Mouse (Mus musculus) intestine, embryonic 16.5 days (tissue): ENCODE data around the gene Spout1. TPM values are rescaled to one million over a fixed set of nuclear protein-coding genes. Genes with fewer than 3 reads are reported as not detected.
"Not testable (repeated sequence)": the region's sequence is repeated elsewhere in the genome, so short reads cannot be mapped to it uniquely, and the experiment has no call there.

Source experiments
- ATAC-seq: fragments of 200-750 bp; cut with Nextera tagmentation; 2 replicates; pipeline ENCODE4 v1.8.0; 2017; ENCODE audit warnings: moderate TSS enrichment, moderate library complexity
- H3K27ac ChIP-seq: fragments of 300-500 bp; sonication (generic); 2 replicates; pipeline ENCODE4 v1.5.1; 2014; ENCODE audit warnings: mild to moderate bottlenecking, low read length
- H3K27me3 ChIP-seq: fragments of 300-500 bp; sonication (generic); replicated peaks from 2 replicates; pipeline ENCODE4 v1.6.1; 2014; ENCODE audit warnings: low read length, control low read depth, mixed read lengths; ENCODE audit not compliant: control insufficient read depth, insufficient read depth
- H3K36me3 ChIP-seq: fragments of 300-500 bp; sonication (generic); 2 replicates; pipeline ENCODE4 v1.6.1; 2014; ENCODE audit warnings: low read length, control low read depth; ENCODE audit not compliant: control insufficient read depth, insufficient read depth
- H3K4me1 ChIP-seq: fragments of 300-500 bp; sonication (generic); 2 replicates; pipeline ENCODE4 v1.6.1; 2014; ENCODE audit warnings: low read length, control low read depth, mixed read lengths; ENCODE audit not compliant: control insufficient read depth, insufficient read depth
- H3K4me2 ChIP-seq: fragments of 300-500 bp; sonication (generic); 2 replicates; pipeline ENCODE4 v1.6.1; 2014; ENCODE audit warnings: low read depth, low read length, control low read depth
- H3K4me3 ChIP-seq: fragments of 300-500 bp; sonication (generic); 2 replicates; pipeline ENCODE4 v1.5.1; 2014; ENCODE audit warnings: mild to moderate bottlenecking, low read length
- H3K9ac ChIP-seq: fragments of 300-500 bp; sonication (generic); 2 replicates; pipeline ENCODE4 v1.6.1; 2014; ENCODE audit warnings: low read depth, low read length
- H3K9me3 ChIP-seq: fragments of 300-500 bp; sonication (generic); 2 replicates; pipeline ENCODE4 v1.6.1; 2016; ENCODE audit warnings: low read length, control low read depth; ENCODE audit not compliant: control insufficient read depth
- WGBS: fragments of 180-500 bp; shearing (Covaris S2); extraction: QIAGEN DNeasy Blood & Tissue Kit; methylation state at CpG from one replicate; pipeline ENCODE4 v1.1.7; 2014; 5-methylcytosine and 5-hydroxymethylcytosine counted together
- polyA plus RNA-seq: library from polyadenylated mRNA; unstranded; fragments of >200 nt; fragmentation: Nextera tagmentation; extraction: Ambion mirVana; gene quantifications from 2 replicates; pipeline ENCODE4 v1.2.1, GENCODE M21; 2015

The Spout1 gene
- polyA plus RNA-seq, 1 experiment from 2014 or later: 62.6 TPM

GRCm38 (mm10) chr2:30134928-30135620 lies 43.2 kb downstream of the Spout1 start:
- Histone ChIP-seq H3K4me2 (peak overlapping the region; percentile 90), H3K9ac (peak overlapping the region; percentile 91), H3K9me3 (no peaks in the 10 kb centered on the region), H3K4me1 (peaks cover 30% of the 10 kb centered on the region), H3K27ac (peak overlapping the region; percentile 96), H3K27me3 (no peaks in the 10 kb centered on the region), H3K4me3 (peak overlapping the region; percentile 97), H3K36me3 (0 out of 2 replicates have a peak, but pooled peaks cover 5% of the 10 kb centered on the region)
- 48% methylated on average over 10 of the region's 10 CpGs for WGBS
- ATAC-seq: no peak

GRCm38 (mm10) chr2:30134378-30134711 lies 43.9 kb downstream of the Spout1 start:
- peak overlapping the region; percentile 90 for H3K4me2 ChIP-seq
- H3K9me3 ChIP-seq: no peaks in the 10 kb centered on the region
- 0 out of 2 replicates have a peak, but pooled peaks cover 5% of the 10 kb centered on the region for H3K36me3 ChIP-seq
- WGBS: 19% methylated on average over 6 of the region's 6 CpGs
- H3K9ac ChIP-seq: peak overlapping the region; percentile 91
- peak overlapping the region; percentile 97 for H3K4me3 ChIP-seq
- peaks cover 30% of the 10 kb centered on the region for H3K4me1 ChIP-seq
- H3K27me3 ChIP-seq: no peaks in the 10 kb centered on the region
- ATAC-seq: no peak
- peak overlapping the region; percentile 96 for H3K27ac ChIP-seq

- H3K4me1 ChIP-seq: peaks cover 30% of the 10 kb centered on the region
- no peaks in the 10 kb centered on the region for H3K9me3 ChIP-seq
- H3K4me3 ChIP-seq: peak within 1 kb of the TSS; percentile 97
- WGBS: under 1% methylated on average over 46 of the region's 46 CpGs
- peak within 1 kb of the TSS; percentile 91 for H3K9ac ChIP-seq
- H3K4me2 ChIP-seq: peak within 1 kb of the TSS; percentile 90
- peak; percentile 95 for ATAC-seq
- H3K36me3 ChIP-seq: 0 out of 2 replicates have a peak, but pooled peaks cover 5% of the 10 kb centered on the region
- H3K27ac ChIP-seq: peak within 1 kb of the TSS; percentile 96
- no peaks in the 10 kb centered on the region for H3K27me3 ChIP-seq
Measured at GRCm38 (mm10) chr2:30133613-30134377, 44.5 kb downstream of the Spout1 start, which contains the start of gene Tbc1d13. Tbc1d13 (plus strand) TSS chr2:30133746.

GRCm38 (mm10) chr2:30132801-30133612 lies 45.3 kb downstream of the Spout1 start:
- Histone ChIP-seq H3K4me1 (peaks cover 30% of the 10 kb centered on the region), H3K4me3 (peak overlapping the region; percentile 97), H3K27me3 (no peaks in the 10 kb centered on the region), H3K9me3 (no peaks in the 10 kb centered on the region), H3K36me3 (0 out of 2 replicates have a peak, but pooled peaks cover 5% of the 10 kb centered on the region), H3K9ac (peak overlapping the region; percentile 91), H3K4me2 (peak overlapping the region; percentile 90), H3K27ac (peak overlapping the region; percentile 96)
- WGBS: 12% methylated on average over 16 of the region's 16 CpGs
- peak; percentile 72 for ATAC-seq

- not testable (repeated sequence) for H3K36me3 ChIP-seq, ATAC-seq, H3K9me3 ChIP-seq, H3K27ac ChIP-seq, H3K4me3 ChIP-seq, H3K4me2 ChIP-seq, H3K27me3 ChIP-seq, H3K9ac ChIP-seq
- 56% methylated on average over 5 of the region's 5 CpGs for WGBS
- H3K4me1 ChIP-seq: peaks cover 22% of the 10 kb centered on the region
Measured at GRCm38 (mm10) chr2:30131240-30131639, 47.0 kb downstream of the Spout1 start.

- Histone ChIP-seq H3K4me3 (no peak overlapping the region), H3K27me3 (no peaks in the 10 kb centered on the region), H3K9me3 (no peaks in the 10 kb centered on the region), H3K4me1 (peaks cover 16% of the 10 kb centered on the region), H3K4me2 (no peak overlapping the region), H3K36me3 (no peaks in the 10 kb centered on the region), H3K9ac (no peak overlapping the region), H3K27ac (no peak overlapping the region)
- ATAC-seq: no peak
- WGBS: 83% methylated on average over 4 of the region's 4 CpGs
Measured at GRCm38 (mm10) chr2:30130156-30130555, 48.1 kb downstream of the Spout1 start.

- no peak overlapping the region for H3K27ac ChIP-seq
- no peak overlapping the region for H3K4me2 ChIP-seq
- no peak for ATAC-seq
- peaks cover 11% of the 10 kb centered on the region; the same call in 1 of the 2 replicates for H3K4me1 ChIP-seq
- H3K4me3 ChIP-seq: no peak overlapping the region
- no peaks in the 10 kb centered on the region for H3K27me3 ChIP-seq
- H3K9me3 ChIP-seq: no peaks in the 10 kb centered on the region
- H3K36me3 ChIP-seq: no peaks in the 10 kb centered on the region
- H3K9ac ChIP-seq: no peak overlapping the region
- 34% methylated on average over 2 of the region's 2 CpGs for WGBS
Measured at GRCm38 (mm10) chr2:30128789-30129188, 49.5 kb downstream of the Spout1 start.

- Histone ChIP-seq H3K9me3 (no peaks in the 10 kb centered on the region), H3K4me2 (peak within 1 kb of the TSS; percentile 90), H3K27ac (peak within 1 kb of the TSS; percentile 80), H3K4me1 (peaks cover 7% of the 10 kb centered on the region; the same call in 1 of the 2 replicates), H3K27me3 (no peaks in the 10 kb centered on the region), H3K4me3 (peak within 1 kb of the TSS; percentile 72), H3K9ac (peak within 1 kb of the TSS; percentile 85), H3K36me3 (no peaks in the 10 kb centered on the region)
- 10% methylated on average over 27 of the region's 31 CpGs for WGBS
- ATAC-seq: peak; percentile 98
Measured at GRCm38 (mm10) chr2:30124472-30125274, 53.6 kb downstream of the Spout1 start, which contains the start of gene Zer1. Zer1 (minus strand) TSS chr2:30124585.
